Mouse (Mus musculus): ENCODE measurements around the gene Nhs. TPM values are rescaled to one million over a fixed set of nuclear protein-coding genes. Genes with fewer than 3 reads are reported as not detected.

Gene Nhs
- 1.4 and 1.9 TPM in 2 replicates for polyA plus RNA-seq (2015; fragmentation: Nextera tagmentation; extraction: Ambion mirVana)

DNA sequence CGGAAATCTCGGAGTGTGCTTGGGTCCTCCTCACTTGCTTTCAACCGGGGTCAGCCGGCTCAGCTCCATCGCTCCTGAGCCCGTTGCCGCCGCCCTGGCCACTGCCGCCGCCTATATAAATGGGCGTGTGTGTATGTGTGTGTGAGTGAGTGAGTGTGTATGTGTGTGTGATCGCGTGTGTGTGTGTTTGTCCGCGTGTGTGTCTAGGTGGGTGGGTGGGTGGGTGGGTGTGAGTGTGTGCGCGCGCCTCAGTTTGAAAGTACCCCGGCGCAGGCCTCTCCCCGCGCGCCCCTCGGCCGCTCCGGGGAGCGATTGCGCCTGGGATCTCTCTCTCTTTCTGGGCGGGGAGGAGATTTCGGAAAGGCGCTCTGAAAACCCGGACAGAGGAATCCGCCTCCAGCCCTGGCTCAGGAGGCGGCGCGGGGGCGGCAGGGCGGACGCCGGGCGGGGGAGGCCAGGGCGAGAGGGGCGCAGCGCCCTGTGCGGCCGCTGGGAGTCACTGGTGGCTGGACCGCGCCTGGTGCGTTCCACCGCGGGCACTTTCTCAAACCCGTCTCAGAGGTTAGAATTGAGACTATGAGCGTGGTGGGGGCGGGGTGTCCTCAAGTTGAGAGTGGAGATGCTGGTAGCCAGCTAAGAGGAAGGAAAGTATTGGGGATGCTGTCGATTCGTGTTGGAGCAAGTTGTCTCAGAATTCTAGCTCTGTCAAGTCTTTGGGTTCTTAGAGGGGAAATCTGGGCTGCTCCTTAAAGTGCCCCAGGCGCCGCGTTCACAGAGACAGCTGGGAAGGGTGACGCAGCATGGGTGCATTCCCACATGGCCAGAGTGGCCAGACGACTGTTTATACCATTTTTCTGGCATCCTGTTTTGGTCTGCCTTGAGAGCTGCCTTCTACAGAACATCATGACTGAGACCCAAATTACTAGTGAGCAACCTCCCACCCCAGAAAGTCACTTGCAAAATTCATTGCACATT, at the start of gene Nhs:
Gene Nhs, minus strand, starts transcription at position 94 of the 975 bp plus-strand sequence.
- Histone ChIP-seq H3K4me3 (replicated peaks; ENCODE audit: low read length) (peak within 1 kb of the TSS; percentile 56), H3K9me3 (ENCODE audit: control insufficient read depth, low read length) (no peaks in the 10 kb centered on the region), H3K4me2 (ENCODE audit: low read length) (peak within 1 kb of the TSS; percentile 52), H3K27me3 (replicated peaks; ENCODE audit: control insufficient read depth, insufficient read depth, low read length) (0 out of 2 replicates have a peak, but pooled peaks cover 3% of the 10 kb centered on the region), H3K36me3 (ENCODE audit: control insufficient read depth, insufficient read depth) (no peaks in the 10 kb centered on the region), H3K27ac (ENCODE audit: low read length) (no peak within 1 kb of the TSS), H3K9ac (replicated peaks; ENCODE audit: low read depth, low read length) (peak within 1 kb of the TSS; percentile 61), H3K4me1 (replicated peaks; ENCODE audit: control insufficient read depth, insufficient read depth, low read length) (peaks cover 5% of the 10 kb centered on the region; the same call in 1 of the 2 replicates)
- 20% methylated on average over 51 of the region's 61 CpGs for WGBS
- peak; percentile 83 for ATAC-seq

- no peaks in the 10 kb centered on the region; the same call in 1 of the 2 replicates for H3K27me3 ChIP-seq (replicated peaks; ENCODE audit: control insufficient read depth, insufficient read depth, low read length)
- no peaks in the 10 kb centered on the region for H3K9me3 ChIP-seq (ENCODE audit: control insufficient read depth, low read length)
- no peak overlapping the region for H3K4me2 ChIP-seq (ENCODE audit: low read length)
- ATAC-seq: peak; percentile 75
- H3K27ac ChIP-seq (ENCODE audit: low read length): no peak overlapping the region
- H3K9ac ChIP-seq (replicated peaks; ENCODE audit: low read depth, low read length): no peak overlapping the region
- 62% methylated on average over 2 of the region's 2 CpGs for WGBS
- H3K4me3 ChIP-seq (replicated peaks; ENCODE audit: low read length): no peak overlapping the region
- H3K4me1 ChIP-seq (replicated peaks; ENCODE audit: control insufficient read depth, insufficient read depth, low read length): no peaks in the 10 kb centered on the region
- no peaks in the 10 kb centered on the region for H3K36me3 ChIP-seq (ENCODE audit: control insufficient read depth, insufficient read depth)
Measured at GRCm38 (mm10) chrX:162206350-162206884, 46.9 kb upstream of the Nhs start.

GRCm38 (mm10) chrX:162158743-162159636, 540 bp downstream of the Nhs start:
- H3K36me3 ChIP-seq (ENCODE audit: control insufficient read depth, insufficient read depth): no peaks in the 10 kb centered on the region
- H3K9me3 ChIP-seq (ENCODE audit: control insufficient read depth, low read length): no peaks in the 10 kb centered on the region
- ATAC-seq: peak; percentile 75
- peak overlapping the region; percentile 56 for H3K4me3 ChIP-seq (replicated peaks; ENCODE audit: low read length)
- 21% methylated on average over 68 of the region's 80 CpGs for WGBS
- 0 out of 2 replicates have a peak, but pooled peaks cover 3% of the 10 kb centered on the region for H3K27me3 ChIP-seq (replicated peaks; ENCODE audit: control insufficient read depth, insufficient read depth, low read length)
- H3K4me1 ChIP-seq (replicated peaks; ENCODE audit: control insufficient read depth, insufficient read depth, low read length): peaks cover 5% of the 10 kb centered on the region; the same call in 1 of the 2 replicates
- H3K9ac ChIP-seq (replicated peaks; ENCODE audit: low read depth, low read length): peak overlapping the region; percentile 61
- peak overlapping the region; percentile 52 for H3K4me2 ChIP-seq (ENCODE audit: low read length)
- no peak overlapping the region for H3K27ac ChIP-seq (ENCODE audit: low read length)

DNA sequence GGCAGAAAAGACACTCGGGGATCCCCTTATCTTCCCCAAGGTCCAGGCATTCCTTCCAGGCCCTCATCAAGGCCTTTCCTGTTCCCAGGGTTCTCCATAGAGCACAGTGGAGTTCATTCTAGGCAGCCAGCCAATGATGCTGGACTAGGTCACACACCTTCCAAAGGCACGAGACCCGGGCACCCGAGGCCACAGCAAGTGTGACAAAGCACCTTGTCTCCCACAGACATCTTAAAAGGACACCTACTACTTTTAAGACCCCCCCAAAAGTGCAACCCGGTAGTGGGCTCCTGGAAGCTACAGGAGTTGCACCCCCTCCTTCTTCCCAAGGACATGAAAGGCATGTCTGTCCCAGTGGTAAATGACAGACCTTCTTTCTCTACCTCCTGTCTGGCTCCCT, 1.4 kb downstream of the Nhs start:
- Histone ChIP-seq H3K9ac (replicated peaks; ENCODE audit: low read depth, low read length) (peak overlapping the region; percentile 61; the same call in 1 of the 2 replicates), H3K4me1 (replicated peaks; ENCODE audit: control insufficient read depth, insufficient read depth, low read length) (peaks cover 5% of the 10 kb centered on the region; the same call in 1 of the 2 replicates), H3K36me3 (ENCODE audit: control insufficient read depth, insufficient read depth) (no peaks in the 10 kb centered on the region), H3K4me3 (replicated peaks; ENCODE audit: low read length) (peak overlapping the region; percentile 56), H3K27ac (ENCODE audit: low read length) (no peak overlapping the region), H3K27me3 (replicated peaks; ENCODE audit: control insufficient read depth, insufficient read depth, low read length) (peaks cover 3% of the 10 kb centered on the region; the same call in 1 of the 2 replicates), H3K9me3 (ENCODE audit: control insufficient read depth, low read length) (no peaks in the 10 kb centered on the region), H3K4me2 (ENCODE audit: low read length) (peak overlapping the region; percentile 52)
- ATAC-seq: 0 out of 2 replicates have a peak, but pooled peaks have one; percentile 5
- 33% methylated on average over 5 of the region's 5 CpGs for WGBS

- Histone ChIP-seq H3K27ac (ENCODE audit: low read length) (no peak overlapping the region), H3K27me3 (replicated peaks; ENCODE audit: control insufficient read depth, insufficient read depth, low read length) (peaks cover 4% of the 10 kb centered on the region; the same call in 1 of the 2 replicates), H3K4me3 (replicated peaks; ENCODE audit: low read length) (no peak overlapping the region), H3K9me3 (ENCODE audit: control insufficient read depth, low read length) (no peaks in the 10 kb centered on the region), H3K4me2 (ENCODE audit: low read length) (no peak overlapping the region), H3K36me3 (ENCODE audit: control insufficient read depth, insufficient read depth) (no peaks in the 10 kb centered on the region), H3K9ac (replicated peaks; ENCODE audit: low read depth, low read length) (no peak overlapping the region), H3K4me1 (replicated peaks; ENCODE audit: control insufficient read depth, insufficient read depth, low read length) (no peaks in the 10 kb centered on the region)
- no peak for ATAC-seq
- WGBS: 31% methylated on average over 2 of the region's 2 CpGs
Measured at GRCm38 (mm10) chrX:162137807-162138206, 21.7 kb downstream of the Nhs start.

DNA sequence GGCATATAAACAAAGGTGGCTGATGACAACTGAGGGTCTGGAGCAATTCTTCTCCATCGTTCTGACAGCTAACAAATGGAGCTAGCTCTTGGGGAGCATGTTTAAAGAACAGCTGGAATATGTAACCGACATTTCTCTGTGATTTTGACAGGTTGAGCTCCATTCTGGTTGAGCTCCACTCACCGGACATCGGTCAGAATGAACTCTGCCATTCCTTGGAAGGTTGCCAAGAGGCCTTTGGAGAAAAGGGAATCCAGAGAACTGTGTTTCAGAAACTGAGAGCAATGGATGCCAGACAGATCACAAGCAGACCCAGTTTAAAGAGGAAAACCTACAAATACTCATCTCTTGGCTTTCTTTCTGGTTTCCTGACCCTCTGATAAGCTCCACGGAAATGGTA, 46.3 kb downstream of the Nhs start:
- no peaks in the 10 kb centered on the region for H3K4me1 ChIP-seq (replicated peaks; ENCODE audit: control insufficient read depth, insufficient read depth, low read length)
- H3K4me2 ChIP-seq (ENCODE audit: low read length): no peak overlapping the region
- ATAC-seq: no peak
- H3K27me3 ChIP-seq (replicated peaks; ENCODE audit: control insufficient read depth, insufficient read depth, low read length): no peaks in the 10 kb centered on the region; the same call in 1 of the 2 replicates
- no peaks in the 10 kb centered on the region for H3K36me3 ChIP-seq (ENCODE audit: control insufficient read depth, insufficient read depth)
- no peak overlapping the region for H3K4me3 ChIP-seq (replicated peaks; ENCODE audit: low read length)
- H3K27ac ChIP-seq (ENCODE audit: low read length): no peak overlapping the region
- WGBS: 42% methylated on average over 5 of the region's 5 CpGs
- H3K9ac ChIP-seq (replicated peaks; ENCODE audit: low read depth, low read length): no peak overlapping the region
- H3K9me3 ChIP-seq (ENCODE audit: control insufficient read depth, low read length): no peaks in the 10 kb centered on the region

GRCm38 (mm10) chrX:162102802-162103434, 56.6 kb downstream of the Nhs start:
- no peak overlapping the region for H3K9ac ChIP-seq (replicated peaks; ENCODE audit: low read depth, low read length)
- H3K4me1 ChIP-seq (replicated peaks; ENCODE audit: control insufficient read depth, insufficient read depth, low read length): no peaks in the 10 kb centered on the region
- WGBS: 74% methylated on average over 3 of the region's 3 CpGs
- ATAC-seq: no peak
- H3K36me3 ChIP-seq (ENCODE audit: control insufficient read depth, insufficient read depth): no peaks in the 10 kb centered on the region
- no peaks in the 10 kb centered on the region; the same call in 1 of the 2 replicates for H3K27me3 ChIP-seq (replicated peaks; ENCODE audit: control insufficient read depth, insufficient read depth, low read length)
- H3K4me2 ChIP-seq (ENCODE audit: low read length): no peak overlapping the region
- no peak overlapping the region for H3K4me3 ChIP-seq (replicated peaks; ENCODE audit: low read length)
- no peaks in the 10 kb centered on the region for H3K9me3 ChIP-seq (ENCODE audit: control insufficient read depth, low read length)
- H3K27ac ChIP-seq (ENCODE audit: low read length): no peak overlapping the region

DNA sequence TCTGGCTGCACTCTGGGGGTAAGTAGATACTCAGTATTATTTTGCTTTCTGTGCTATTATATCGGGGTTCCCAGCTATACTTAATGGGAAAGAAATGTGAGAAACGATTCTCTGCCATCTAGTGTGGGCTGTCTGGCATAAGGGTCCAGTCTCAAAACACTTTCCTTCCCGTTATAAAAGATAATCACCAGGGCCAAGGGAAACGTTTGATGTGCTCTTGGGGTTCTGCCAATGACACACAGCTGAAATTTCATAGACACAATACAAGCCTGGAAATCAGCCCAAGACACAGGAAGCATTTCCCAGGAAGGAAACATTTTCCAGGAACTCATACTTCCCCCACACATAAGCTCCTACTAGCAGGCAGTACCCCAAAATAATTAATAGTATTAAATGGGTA, 61.2 kb downstream of the Nhs start:
- Histone ChIP-seq H3K27ac (ENCODE audit: low read length) (no peak overlapping the region), H3K4me1 (replicated peaks; ENCODE audit: control insufficient read depth, insufficient read depth, low read length) (no peaks in the 10 kb centered on the region), H3K27me3 (replicated peaks; ENCODE audit: control insufficient read depth, insufficient read depth, low read length) (0 out of 2 replicates have a peak, but pooled peaks cover 2% of the 10 kb centered on the region), H3K9ac (replicated peaks; ENCODE audit: low read depth, low read length) (no peak overlapping the region), H3K4me2 (ENCODE audit: low read length) (no peak overlapping the region), H3K9me3 (ENCODE audit: control insufficient read depth, low read length) (no peaks in the 10 kb centered on the region), H3K36me3 (ENCODE audit: control insufficient read depth, insufficient read depth) (no peaks in the 10 kb centered on the region), H3K4me3 (replicated peaks; ENCODE audit: low read length) (no peak overlapping the region)
- WGBS: 30% methylated on average over 4 of the region's 4 CpGs
- 0 out of 2 replicates have a peak, but pooled peaks have one; percentile 38 for ATAC-seq

All from forebrain, embryonic 16.5 days (tissue).